Mouse (Mus musculus) embryo, embryonic 11 days (tissue): ENCODE results near the gene Atic.

Experiments used
- DNase-seq: peaks from one replicate; pipeline ENCODE4 v3.0.0-alpha.2; 2015

Atic gene

DNA sequence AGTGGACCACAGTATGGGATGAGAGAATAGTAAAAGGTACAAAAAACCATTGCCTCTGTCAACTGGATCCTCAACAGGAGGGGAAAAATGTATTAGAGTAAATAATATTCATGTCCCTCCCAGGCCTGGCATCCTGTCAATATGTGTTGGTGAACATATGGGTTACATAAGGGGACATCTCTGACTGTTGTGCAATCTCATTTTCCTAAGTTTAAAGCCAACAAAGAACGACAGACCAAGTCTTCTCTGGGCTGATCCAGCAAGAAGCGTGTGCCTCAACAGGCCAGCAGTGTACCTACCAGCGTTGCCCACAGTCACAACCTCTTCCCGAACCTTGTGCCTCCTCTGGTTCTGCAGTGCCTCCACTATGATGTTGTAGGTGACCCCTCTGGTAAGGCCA lies 38.4 kb downstream of the Atic start:
- no peak for DNase-seq

DNA sequence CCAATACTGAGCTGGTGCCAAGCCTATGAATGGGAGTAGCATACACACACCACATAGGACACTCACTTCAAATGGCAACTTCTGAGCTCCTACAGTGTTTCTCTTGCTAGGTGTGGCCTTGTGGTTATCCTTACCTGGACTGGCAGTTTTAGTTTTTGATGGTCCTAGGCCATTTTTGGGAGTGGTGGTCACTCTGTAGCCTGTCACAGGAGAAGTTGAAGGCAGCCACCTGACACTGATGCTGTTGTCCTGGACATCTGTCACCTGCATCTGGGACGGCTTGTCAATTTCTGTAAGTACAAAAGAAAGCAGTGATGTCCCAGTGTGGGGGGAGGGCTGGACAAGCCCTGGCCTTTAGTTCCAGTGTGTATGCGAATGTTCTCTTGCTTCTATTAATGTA lies 48.8 kb downstream of the Atic start:
- DNase-seq = no peak

DNA sequence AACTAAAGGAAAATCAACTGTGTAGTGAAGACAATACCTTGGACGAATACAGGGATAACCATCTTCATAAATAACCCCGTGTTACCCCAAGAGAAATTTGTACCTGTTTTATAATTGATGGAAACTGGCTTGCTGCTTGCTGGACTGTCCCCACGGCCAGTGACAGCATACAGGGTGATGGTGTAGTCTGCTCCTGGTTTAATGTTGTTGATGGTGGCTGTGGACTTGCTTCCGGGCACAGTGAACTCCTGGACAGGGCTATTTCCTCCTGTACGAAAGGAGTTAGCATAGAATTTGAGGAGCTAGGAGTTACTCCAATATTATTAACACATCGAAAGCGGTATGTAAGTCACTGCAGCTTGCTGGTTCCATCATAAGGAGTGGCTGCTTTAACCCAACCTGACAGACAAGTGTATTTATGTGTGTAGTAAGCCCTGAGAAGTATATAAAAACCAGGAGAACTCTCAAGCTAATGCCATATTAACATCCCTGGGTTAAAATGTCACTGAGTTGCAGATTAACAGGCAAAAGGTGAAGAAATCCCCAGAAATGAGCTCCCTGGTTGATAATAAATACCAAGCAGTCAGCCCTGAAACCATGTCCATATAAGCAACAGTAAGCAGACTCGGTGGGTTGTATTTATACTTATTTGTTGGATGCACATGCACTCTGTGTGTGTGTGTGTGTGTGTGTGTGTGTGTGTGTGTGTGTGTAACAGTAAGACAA lies 49.8 kb downstream of the Atic start:
- no peak for DNase-seq

DNA sequence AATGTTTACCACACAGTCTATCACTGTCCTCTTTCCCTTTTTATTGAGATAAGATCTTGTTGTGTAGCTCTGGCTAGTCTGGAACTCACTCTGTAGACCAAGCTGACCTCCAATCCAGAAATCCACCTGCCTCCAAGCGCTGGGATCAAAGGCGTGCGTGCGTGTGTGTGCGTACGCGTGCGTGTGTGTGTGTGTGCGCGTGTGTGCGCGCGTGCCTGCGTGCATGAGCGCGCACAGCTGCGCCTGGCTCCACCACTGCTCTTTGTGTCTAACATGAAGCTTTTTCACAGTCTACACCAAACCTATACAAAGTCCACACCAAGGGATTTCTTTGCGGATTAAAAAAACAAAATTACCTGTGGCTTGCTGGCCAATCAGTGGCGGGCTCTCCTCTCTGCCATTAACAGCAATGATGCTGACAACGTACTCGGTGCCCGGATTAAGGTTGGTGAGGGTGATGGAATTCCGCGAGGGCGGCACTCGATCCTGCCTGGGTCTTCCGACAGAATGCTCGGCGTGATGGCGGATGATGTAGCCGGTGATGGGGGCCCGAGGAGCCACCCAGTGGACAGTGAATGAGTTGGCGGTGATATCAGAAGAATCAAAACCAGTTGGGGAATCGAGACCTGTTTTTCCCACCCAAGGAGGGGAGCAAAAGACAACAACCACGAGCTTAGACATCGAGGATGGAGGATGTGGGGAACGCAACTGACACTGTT lies 52.3 kb downstream of the Atic start:
- DNase-seq = no peak

DNA sequence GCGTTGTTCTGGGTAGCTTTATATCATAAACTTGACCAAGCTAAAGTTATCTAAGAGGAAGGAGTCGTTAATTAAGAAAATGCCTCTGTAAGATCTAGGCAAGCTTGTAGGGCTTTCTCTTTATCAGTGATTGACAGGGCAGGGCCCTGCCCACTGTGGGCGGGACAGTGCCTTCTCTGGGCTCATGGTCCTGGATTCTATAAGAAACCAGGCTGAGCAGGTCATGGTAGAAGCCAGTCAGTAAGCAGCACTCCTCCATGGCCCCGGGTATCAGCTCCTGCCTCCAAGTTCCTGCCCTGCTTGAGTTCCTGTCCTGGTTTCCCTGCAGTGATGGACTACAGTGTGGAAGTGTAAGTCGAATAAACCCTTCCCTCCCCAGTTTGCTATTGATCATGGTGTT lies 53.0 kb downstream of the Atic start:
- DNase-seq = no peak

DNA sequence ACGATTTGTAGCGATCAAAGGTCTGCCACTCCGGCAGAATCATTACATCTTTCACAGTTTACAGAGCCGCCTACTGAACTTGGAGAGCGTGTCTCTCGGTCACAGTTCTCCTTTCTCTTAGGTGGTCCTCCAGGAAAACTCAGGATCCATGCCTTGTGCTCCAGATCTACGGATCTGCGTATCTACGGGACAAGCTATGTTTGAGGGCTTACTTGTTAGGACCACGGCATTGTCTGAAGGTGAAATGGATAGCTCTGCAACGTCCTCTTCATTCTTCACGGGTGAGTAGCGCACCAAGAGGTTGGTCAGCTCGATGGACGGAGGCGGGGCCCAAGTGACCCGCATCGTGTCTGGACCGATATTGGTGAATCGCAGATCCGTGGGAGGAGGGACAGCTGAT lies 55.3 kb downstream of the Atic start:
- DNase-seq = no peak

DNA sequence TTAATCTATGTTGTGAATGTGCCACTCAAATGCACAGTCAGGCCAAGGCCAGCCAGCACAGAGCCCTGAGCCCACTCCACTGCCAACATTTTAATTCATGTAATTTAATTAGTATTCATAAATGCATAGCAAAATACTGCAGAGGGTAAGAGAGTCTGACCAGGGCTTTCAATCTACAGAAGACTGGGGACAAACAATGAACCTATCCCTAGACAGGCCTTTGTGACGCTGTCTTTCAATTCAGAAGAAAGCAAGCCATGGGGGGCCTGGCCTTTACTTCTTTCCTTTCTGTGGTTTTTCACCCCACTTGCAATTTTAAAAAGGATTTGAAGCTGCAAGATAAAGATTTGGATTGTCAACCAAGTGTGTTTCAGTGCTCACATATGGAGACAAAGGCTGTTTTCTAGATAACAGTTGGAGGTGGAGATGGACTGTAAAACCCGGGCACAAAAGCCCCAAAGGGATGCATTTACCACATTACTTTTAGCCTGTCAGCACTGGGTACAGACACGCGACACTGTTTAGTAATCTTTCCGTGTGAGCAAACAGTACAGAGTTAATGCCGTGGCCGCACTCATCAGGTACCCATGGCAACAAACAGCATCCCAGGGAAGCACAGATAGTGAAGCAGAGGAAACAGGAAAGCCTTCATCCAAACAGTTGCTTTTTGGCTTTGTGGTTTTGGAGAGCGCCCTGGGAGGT lies 57.7 kb downstream of the Atic start:
- peak; percentile 61 for DNase-seq

DNA sequence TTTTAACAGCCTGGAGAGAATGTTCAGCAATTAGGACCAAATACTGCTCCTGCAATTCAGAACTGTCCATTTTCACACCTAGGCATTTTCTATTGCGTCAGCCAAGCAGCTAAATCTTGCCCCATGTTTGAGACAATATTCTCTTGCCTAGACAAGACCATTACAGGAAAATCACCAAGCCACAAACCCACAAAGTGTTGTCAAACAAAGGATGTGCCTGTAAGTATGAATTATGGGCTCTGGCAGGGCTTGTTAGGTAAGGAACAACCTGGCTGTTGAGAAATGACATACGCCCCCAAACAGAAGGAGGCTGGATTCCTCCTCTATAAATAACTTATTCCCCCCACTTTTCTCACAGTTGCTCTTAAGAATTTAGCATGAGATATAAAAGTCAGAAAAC lies 64.6 kb downstream of the Atic start:
- DNase-seq = no peak

DNA sequence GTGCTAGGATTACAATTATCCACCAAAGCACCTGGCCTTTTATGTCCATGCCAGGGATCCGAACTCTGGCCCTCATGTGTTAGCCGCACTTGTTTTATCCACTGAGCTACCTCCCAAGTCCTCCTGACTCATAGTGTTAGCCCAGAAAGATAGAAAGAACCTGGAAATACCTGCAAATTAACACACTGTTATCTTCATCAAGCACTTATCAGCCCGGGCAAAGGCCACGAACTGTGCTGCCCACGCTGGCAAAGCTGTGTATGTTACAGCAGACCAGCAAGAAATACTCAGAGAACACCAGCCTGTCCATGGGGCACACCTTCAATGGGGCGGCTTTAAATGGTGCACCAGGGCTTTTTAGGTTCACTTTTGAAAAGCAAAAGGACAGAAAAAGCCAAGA lies 66.7 kb downstream of the Atic start:
- DNase-seq = no peak
